Mouse (Mus musculus): ENCODE measurements around the gene Rfxank. TPM values are rescaled to one million over a fixed set of nuclear protein-coding genes. Genes with fewer than 3 reads are reported as not detected.

The Rfxank gene
- polyA plus RNA-seq (2012; rRNA removed; ENCODE audit: low replicate concordance), result 27.5 and 30.0 TPM in 2 replicates

DNA sequence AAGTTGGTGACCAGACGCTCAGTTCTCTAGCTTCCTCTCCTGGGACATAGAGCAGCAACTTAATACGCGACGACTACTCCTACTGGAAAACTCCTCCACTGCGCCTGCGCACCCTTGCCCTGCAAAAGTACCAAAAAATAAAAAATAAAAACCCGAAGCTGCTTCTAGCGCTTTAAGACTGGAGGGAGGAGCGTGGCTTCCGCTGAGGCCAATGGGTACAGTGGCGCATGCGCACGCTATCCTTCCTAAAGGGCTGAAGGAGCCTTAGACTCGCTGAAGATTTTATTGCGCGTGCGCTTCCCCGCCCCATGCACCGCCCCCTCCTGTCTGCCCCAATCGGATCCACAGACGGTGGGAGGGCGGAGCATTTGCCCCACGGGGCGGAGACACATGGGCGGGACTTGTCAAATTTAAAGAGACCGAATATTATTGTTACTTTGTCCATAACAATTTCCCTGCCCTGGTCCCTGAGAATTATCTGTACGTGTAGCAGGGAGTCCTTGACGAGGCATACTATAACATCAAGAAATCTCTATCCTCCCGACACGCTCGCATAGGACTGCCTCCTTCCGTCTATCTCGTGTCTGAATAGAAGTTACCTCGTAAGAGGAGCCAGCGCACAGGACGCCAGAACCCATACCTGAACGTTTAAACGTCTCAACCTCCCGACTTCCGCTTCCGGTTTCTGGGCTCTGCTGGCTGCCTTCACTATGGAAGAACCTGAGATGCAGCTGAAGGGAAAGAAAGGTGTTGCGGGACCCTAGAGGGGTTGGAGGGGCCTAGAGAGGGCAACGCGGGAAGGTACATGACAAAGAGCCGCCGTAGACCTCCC lies at the start of gene Rfxank, which contains the start of the genes Borcs8 and Mef2b:
Gene Rfxank, minus strand, starts transcription at position 129 of the 832 bp plus-strand sequence.
Gene Borcs8, plus strand, starts transcription at position 474 of the 832 bp plus-strand sequence.
Gene Mef2b, plus strand, starts transcription at position 686 of the 832 bp plus-strand sequence.

GRCm38 (mm10) chr8:70172043-70172681 lies 33.2 kb upstream of the Rfxank start, which contains the start of gene Tmem161a:
Gene Tmem161a (plus strand): TSS chr8:70172356.

DNA sequence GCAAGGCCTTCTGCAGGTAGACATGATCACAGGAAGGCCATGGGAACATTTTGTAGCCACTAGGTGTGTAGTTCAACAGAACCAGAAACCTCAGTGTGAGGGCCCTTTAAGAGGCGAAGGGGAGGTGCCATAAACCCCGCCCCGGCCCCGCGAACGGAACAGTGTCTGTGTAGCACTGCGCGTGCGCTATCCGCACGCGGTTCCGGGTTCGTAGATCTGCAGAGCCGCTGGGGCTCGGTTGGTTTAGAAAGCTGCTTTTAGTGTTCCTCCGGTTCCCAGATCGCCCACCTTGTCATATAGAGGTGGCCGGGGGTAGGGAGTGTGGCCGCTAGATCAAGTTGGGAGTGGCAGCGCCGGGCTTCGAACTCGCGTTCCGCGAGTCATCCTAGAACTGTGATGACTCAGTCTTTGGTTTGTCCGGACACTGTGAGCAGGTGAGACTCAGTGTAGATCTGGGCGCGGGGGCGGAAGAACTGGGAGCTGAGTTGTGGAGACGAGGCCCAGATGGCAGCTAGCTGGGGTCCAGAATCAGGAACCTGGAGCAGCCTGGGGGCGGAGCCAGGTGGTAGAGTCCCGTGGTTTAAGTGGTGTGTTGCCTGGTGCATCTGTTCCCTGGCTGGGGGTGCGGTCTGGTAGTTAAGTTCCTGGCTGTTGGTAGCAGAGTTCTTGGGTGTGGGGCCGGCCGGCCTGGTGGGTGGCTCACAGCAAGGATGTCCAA lies 7.6 kb downstream of the Rfxank start, which contains the start of gene Nr2c2ap:
Gene Nr2c2ap, plus strand, starts transcription at position 168 of the 718 bp plus-strand sequence.

GRCm38 (mm10) chr8:70120667-70121066 lies 18.3 kb downstream of the Rfxank start, which contains the start of gene Ncan:
Gene Ncan (minus strand): TSS chr8:70120873.

DNA sequence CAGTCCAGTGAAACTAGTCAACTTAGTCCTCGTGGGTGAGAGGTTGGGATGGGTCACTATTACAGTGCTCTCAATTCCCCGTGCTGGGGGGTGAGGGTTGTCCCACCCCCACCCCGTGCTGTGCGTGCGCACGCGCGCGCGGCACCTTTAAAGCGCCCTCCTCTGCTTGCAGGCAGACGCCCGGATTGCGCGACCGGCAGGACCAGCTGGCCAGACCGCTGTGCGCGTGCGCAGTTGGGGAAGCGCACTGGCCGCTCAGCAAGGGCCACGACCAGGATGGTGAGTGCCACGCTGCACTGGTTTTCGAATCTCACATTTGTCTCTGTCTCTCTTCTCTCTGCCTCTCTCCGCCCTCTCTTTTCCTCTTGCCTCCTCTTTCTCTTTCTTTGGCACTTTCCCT lies 55.7 kb downstream of the Rfxank start, which contains the start of gene Hapln4:
Gene Hapln4, plus strand, starts transcription at position 173 of the 400 bp plus-strand sequence.

Other genes with a start within 250 kb of the Rfxank start
- gene Tssk6, start 237.0 kb downstream of the Rfxank start, polyA plus RNA-seq (2012; rRNA removed; ENCODE audit: low replicate concordance), result 0.56 and 1.2 TPM in 2 replicates
- gene Ndufa13, start 236.6 kb downstream of the Rfxank start, polyA plus RNA-seq (2012; rRNA removed; ENCODE audit: low replicate concordance), result 124 and 130 TPM in 2 replicates
- gene Yjefn3, start 236.4 kb downstream of the Rfxank start, polyA plus RNA-seq (2012; rRNA removed; ENCODE audit: low replicate concordance), result 3.1 and 5.2 TPM in 2 replicates
- gene Gatad2a, start 142.8 kb downstream of the Rfxank start, polyA plus RNA-seq (2012; rRNA removed; ENCODE audit: low replicate concordance), result 50.7 and 79.7 TPM in 2 replicates
- gene Mau2, start 96.4 kb downstream of the Rfxank start, polyA plus RNA-seq (2012; rRNA removed; ENCODE audit: low replicate concordance), result 76.7 and 101 TPM in 2 replicates
- gene Sugp1, start 96.3 kb downstream of the Rfxank start, polyA plus RNA-seq (2012; rRNA removed; ENCODE audit: low replicate concordance), result 10.8 and 14.6 TPM in 2 replicates
- gene Tm6sf2, start 66.2 kb downstream of the Rfxank start, polyA plus RNA-seq (2012; rRNA removed; ENCODE audit: low replicate concordance), result 3.2 and 4.2 TPM in 2 replicates
- 0.42 and 0.92 TPM in 2 replicates for gene Hapln4, start 55.7 kb downstream of the Rfxank start, polyA plus RNA-seq (2012; rRNA removed; ENCODE audit: low replicate concordance)
- 0.50 and 3.3 TPM in 2 replicates for gene Ncan, start 18.3 kb downstream of the Rfxank start, polyA plus RNA-seq (2012; rRNA removed; ENCODE audit: low replicate concordance)
- gene Nr2c2ap, start 7.8 kb downstream of the Rfxank start, polyA plus RNA-seq (2012; rRNA removed; ENCODE audit: low replicate concordance), result 18.9 and 21.9 TPM in 2 replicates
- 105 and 114 TPM in 2 replicates for gene Borcs8, start 345 bp upstream of the Rfxank start, polyA plus RNA-seq (2012; rRNA removed; ENCODE audit: low replicate concordance)
- 0.32 and 0.39 TPM in 2 replicates for gene Mef2b, start 557 bp upstream of the Rfxank start, polyA plus RNA-seq (2012; rRNA removed; ENCODE audit: low replicate concordance)
- 123 and 138 TPM in 2 replicates for gene Tmem161a, start 33.2 kb upstream of the Rfxank start, polyA plus RNA-seq (2012; rRNA removed; ENCODE audit: low replicate concordance)
- gene Slc25a42, start 73.2 kb upstream of the Rfxank start, polyA plus RNA-seq (2012; rRNA removed; ENCODE audit: low replicate concordance), result 41.2 and 60.9 TPM in 2 replicates
- gene Sugp2, start 95.1 kb upstream of the Rfxank start, polyA plus RNA-seq (2012; rRNA removed; ENCODE audit: low replicate concordance), result 37.0 and 50.6 TPM in 2 replicates
- 28.9 TPM in 2 replicates for gene Armc6, start 95.3 kb upstream of the Rfxank start, polyA plus RNA-seq (2012; rRNA removed; ENCODE audit: low replicate concordance)
- gene Homer3, start 143.7 kb upstream of the Rfxank start, polyA plus RNA-seq (2012; rRNA removed; ENCODE audit: low replicate concordance), result 41.4 and 54.4 TPM in 2 replicates
- gene Ddx49, start 163.3 kb upstream of the Rfxank start, polyA plus RNA-seq (2012; rRNA removed; ENCODE audit: low replicate concordance), result 39.0 and 64.2 TPM in 2 replicates
- 327 and 352 TPM in 2 replicates for gene Cope, start 163.4 kb upstream of the Rfxank start, polyA plus RNA-seq (2012; rRNA removed; ENCODE audit: low replicate concordance)
- gene Cers1, start 176.6 kb upstream of the Rfxank start, polyA plus RNA-seq (2012; rRNA removed; ENCODE audit: low replicate concordance), result 1.3 and 8.5 TPM in 2 replicates
- gene Gdf1, start 190.7 kb upstream of the Rfxank start, polyA plus RNA-seq (2012; rRNA removed; ENCODE audit: low replicate concordance), result 0.53 and 1.3 TPM in 2 replicates
- gene Upf1, start 214.1 kb upstream of the Rfxank start, polyA plus RNA-seq (2012; rRNA removed; ENCODE audit: low replicate concordance), result 24.6 and 43.5 TPM in 2 replicates
- gene Comp, start 234.4 kb upstream of the Rfxank start, polyA plus RNA-seq (2012; rRNA removed; ENCODE audit: low replicate concordance), result 1.2 TPM in 2 replicates